Mouse (Mus musculus): ENCODE data around the gene Gm26992. TPM values are rescaled to one million over a fixed set of nuclear protein-coding genes. Genes with fewer than 3 reads are reported as not detected.

Gene Gm26992
- polyA plus RNA-seq, 1 experiment from 2014 or later, result not detected

- H3K27me3 ChIP-seq (ENCODE audit: insufficient read depth, low read length), result no peaks in the 10 kb centered on the region
- no peaks in the 10 kb centered on the region for H3K9me3 ChIP-seq (ENCODE audit: low read length)
- H3K4me1 ChIP-seq (ENCODE audit: insufficient read depth), result peaks cover 6% of the 10 kb centered on the region; the same call in 1 of the 2 replicates
- peaks cover 2% of the 10 kb centered on the region; the same call in 1 of the 2 replicates for H3K36me3 ChIP-seq (replicated peaks; ENCODE audit: insufficient read depth, low read length)
- H3K27ac ChIP-seq (ENCODE audit: low read depth), result no peak overlapping the region
- TF ChIP-seq EP300 (IDR thresholded peaks at IDR 0.05; ENCODE audit: low read depth), result peak; percentile 20; the same call in 1 of the 2 replicates
- no peak for TF ChIP-seq CTCF (IDR thresholded peaks at IDR 0.05; ENCODE audit: low read depth)
- DNase-seq, result peak; percentile 34
- WGBS (ENCODE audit: insufficient replicate concordance), result 71% methylated on average over 3 of the region's 3 CpGs
- H3K4me2 ChIP-seq (ENCODE audit: low read depth, low read length), result no peak overlapping the region
- peak; percentile 89 for ATAC-seq
- no peak overlapping the region for H3K9ac ChIP-seq (replicated peaks)
- no peak overlapping the region for H3K4me3 ChIP-seq (ENCODE audit: low read depth, low read length)
Measured at GRCm38 (mm10) chrX:103499374-103499773, 77.6 kb downstream of the Gm26992 start.

- WGBS (ENCODE audit: insufficient replicate concordance), result 95% methylated on average over 2 of the region's 2 CpGs
- DNase-seq, result no peak
- peaks cover 2% of the 10 kb centered on the region; the same call in 1 of the 2 replicates for H3K36me3 ChIP-seq (replicated peaks; ENCODE audit: insufficient read depth, low read length)
- H3K9me3 ChIP-seq (ENCODE audit: low read length), result no peaks in the 10 kb centered on the region
- no peak for ATAC-seq
- TF ChIP-seq CTCF (IDR thresholded peaks at IDR 0.05; ENCODE audit: low read depth) (no peak), EP300 (IDR thresholded peaks at IDR 0.05; ENCODE audit: low read depth) (no peak)
- H3K27me3 ChIP-seq (ENCODE audit: insufficient read depth, low read length), result no peaks in the 10 kb centered on the region
- H3K4me2 ChIP-seq (ENCODE audit: low read depth, low read length), result no peak overlapping the region
- peaks cover 6% of the 10 kb centered on the region; the same call in 1 of the 2 replicates for H3K4me1 ChIP-seq (ENCODE audit: insufficient read depth)
- H3K4me3 ChIP-seq (ENCODE audit: low read depth, low read length), result no peak overlapping the region
- H3K27ac ChIP-seq (ENCODE audit: low read depth), result peak overlapping the region; percentile 2; the same call in 1 of the 2 replicates
- H3K9ac ChIP-seq (replicated peaks), result no peak overlapping the region
Measured at GRCm38 (mm10) chrX:103500137-103500536, 78.3 kb downstream of the Gm26992 start.

DNA sequence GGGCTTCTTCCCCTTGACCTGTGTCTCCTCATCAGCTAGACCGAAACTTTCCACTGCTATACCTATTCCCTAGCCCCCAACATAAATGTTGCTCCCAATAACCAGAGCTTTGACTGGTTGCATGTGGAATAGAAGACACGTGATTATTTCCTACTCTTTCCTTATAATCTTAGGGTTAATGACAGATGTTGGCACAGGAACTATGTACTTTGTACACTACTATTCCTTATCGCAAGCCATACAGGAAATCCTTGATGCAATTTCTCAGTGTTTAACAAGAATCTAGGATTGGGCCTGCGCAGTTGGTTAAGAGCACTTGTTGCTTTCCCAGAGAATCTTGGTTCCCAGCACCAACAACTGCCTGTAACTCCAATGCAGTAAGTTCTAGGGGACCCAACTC lies 86.4 kb downstream of the Gm26992 start:
- no peaks in the 10 kb centered on the region for H3K27me3 ChIP-seq (ENCODE audit: insufficient read depth, low read length)
- H3K4me1 ChIP-seq (ENCODE audit: insufficient read depth), result no peaks in the 10 kb centered on the region
- H3K27ac ChIP-seq (ENCODE audit: low read depth), result no peak overlapping the region
- no peak overlapping the region for H3K4me3 ChIP-seq (ENCODE audit: low read depth, low read length)
- 0 out of 2 replicates have a peak, but pooled peaks cover 4% of the 10 kb centered on the region for H3K36me3 ChIP-seq (replicated peaks; ENCODE audit: insufficient read depth, low read length)
- DNase-seq (no peak), ATAC-seq (no peak)
- H3K4me2 ChIP-seq (ENCODE audit: low read depth, low read length), result no peak overlapping the region
- H3K9ac ChIP-seq (replicated peaks), result no peak overlapping the region
- no peak for TF ChIP-seq CTCF (IDR thresholded peaks at IDR 0.05; ENCODE audit: low read depth)
- TF ChIP-seq EP300 (IDR thresholded peaks at IDR 0.05; ENCODE audit: low read depth), result no peak
- WGBS (ENCODE audit: insufficient replicate concordance), result 79% methylated on average over 4 of the region's 4 CpGs
- no peaks in the 10 kb centered on the region for H3K9me3 ChIP-seq (ENCODE audit: low read length)

- Histone ChIP-seq H3K9me3 (ENCODE audit: low read length) (no peaks in the 10 kb centered on the region), H3K4me1 (ENCODE audit: insufficient read depth) (no peaks in the 10 kb centered on the region), H3K27me3 (ENCODE audit: insufficient read depth, low read length) (no peaks in the 10 kb centered on the region), H3K4me3 (ENCODE audit: low read depth, low read length) (no peak overlapping the region), H3K9ac (replicated peaks) (no peak overlapping the region), H3K4me2 (ENCODE audit: low read depth, low read length) (no peak overlapping the region), H3K36me3 (replicated peaks; ENCODE audit: insufficient read depth, low read length) (0 out of 2 replicates have a peak, but pooled peaks cover 4% of the 10 kb centered on the region), H3K27ac (ENCODE audit: low read depth) (no peak overlapping the region)
- TF ChIP-seq EP300 (IDR thresholded peaks at IDR 0.05; ENCODE audit: low read depth) (no peak), CTCF (IDR thresholded peaks at IDR 0.05; ENCODE audit: low read depth) (no peak)
- WGBS (ENCODE audit: insufficient replicate concordance), result 84% methylated on average over 8 of the region's 8 CpGs
- DNase-seq (no peak), ATAC-seq (no peak)
Measured at GRCm38 (mm10) chrX:103509168-103510019, 87.6 kb downstream of the Gm26992 start.

DNA sequence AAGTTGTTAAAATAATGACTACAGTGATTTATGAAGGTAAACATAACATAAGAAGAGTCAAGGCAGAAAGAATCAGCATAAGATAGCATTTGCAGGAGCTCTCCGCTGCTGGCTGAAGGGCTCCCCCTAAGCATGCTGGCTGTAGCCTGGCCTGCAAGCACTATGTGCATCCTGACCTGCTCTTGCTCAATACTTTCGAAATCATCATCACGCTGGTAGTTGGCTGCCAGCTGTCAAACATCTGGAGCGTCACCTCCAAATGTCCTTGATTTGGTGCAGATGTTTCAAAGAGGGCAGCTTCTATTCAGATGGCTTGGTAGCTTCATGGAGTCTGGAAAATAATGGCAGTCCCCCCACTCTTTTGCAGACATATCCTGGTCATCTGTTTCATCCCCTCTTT lies 93.0 kb downstream of the Gm26992 start:
- Histone ChIP-seq H3K27me3 (ENCODE audit: insufficient read depth, low read length) (no peaks in the 10 kb centered on the region), H3K4me2 (ENCODE audit: low read depth, low read length) (no peak overlapping the region), H3K4me3 (ENCODE audit: low read depth, low read length) (no peak overlapping the region), H3K9me3 (ENCODE audit: low read length) (no peaks in the 10 kb centered on the region), H3K27ac (ENCODE audit: low read depth) (no peak overlapping the region), H3K9ac (replicated peaks) (no peak overlapping the region), H3K36me3 (replicated peaks; ENCODE audit: insufficient read depth, low read length) (no peaks in the 10 kb centered on the region), H3K4me1 (ENCODE audit: insufficient read depth) (no peaks in the 10 kb centered on the region)
- TF ChIP-seq EP300 (IDR thresholded peaks at IDR 0.05; ENCODE audit: low read depth), result no peak
- TF ChIP-seq CTCF (IDR thresholded peaks at IDR 0.05; ENCODE audit: low read depth), result peak; percentile 26; the same call in 1 of the 2 replicates
- 54% methylated on average over 4 of the region's 4 CpGs for WGBS (ENCODE audit: insufficient replicate concordance)
- ATAC-seq (peak; percentile 88), DNase-seq (peak; percentile 55)

GRCm38 (mm10) chrX:103515346-103515745 lies 93.5 kb downstream of the Gm26992 start:
- Histone ChIP-seq H3K27ac (ENCODE audit: low read depth) (no peak overlapping the region), H3K36me3 (replicated peaks; ENCODE audit: insufficient read depth, low read length) (no peaks in the 10 kb centered on the region), H3K4me3 (ENCODE audit: low read depth, low read length) (no peak overlapping the region), H3K27me3 (ENCODE audit: insufficient read depth, low read length) (no peaks in the 10 kb centered on the region), H3K9me3 (ENCODE audit: low read length) (no peaks in the 10 kb centered on the region), H3K4me1 (ENCODE audit: insufficient read depth) (no peaks in the 10 kb centered on the region), H3K4me2 (ENCODE audit: low read depth, low read length) (no peak overlapping the region), H3K9ac (replicated peaks) (no peak overlapping the region)
- ATAC-seq, result no peak
- no peak for DNase-seq
- TF ChIP-seq EP300 (IDR thresholded peaks at IDR 0.05; ENCODE audit: low read depth), result no peak
- TF ChIP-seq CTCF (IDR thresholded peaks at IDR 0.05; ENCODE audit: low read depth), result no peak
- 60% methylated on average over 1 of the region's 1 CpGs for whole genome bisulfite sequencing (ENCODE audit: insufficient replicate concordance)
